Mouse (Mus musculus): ENCODE results near the gene Senp1.

Gene Senp1

GRCm38 (mm10) chr15:98107703-98108296, 14.3 kb upstream of the Senp1 start:
- DNase-seq (ENCODE audit: low spot score in 2 of 2), result no peak

- DNase-seq (ENCODE audit: low spot score in 2 of 2), result no peak
Measured at GRCm38 (mm10) chr15:98107230-98107629, 13.7 kb upstream of the Senp1 start.

- no peak for DNase-seq (ENCODE audit: low spot score in 2 of 2)
Measured at GRCm38 (mm10) chr15:98106506-98106905, 13.0 kb upstream of the Senp1 start.

- DNase-seq (ENCODE audit: low spot score in 2 of 2), result no peak
Measured at GRCm38 (mm10) chr15:98102401-98102800, 8.9 kb upstream of the Senp1 start.

GRCm38 (mm10) chr15:98098519-98098918, 5.0 kb upstream of the Senp1 start:
- DNase-seq (ENCODE audit: low spot score in 2 of 2), result no peak

- peak in 1 of 2 experiments; percentile 14 for DNase-seq (ENCODE audit: low spot score in 2 of 2)
Measured at GRCm38 (mm10) chr15:98096957-98097356, 3.4 kb upstream of the Senp1 start.

GRCm38 (mm10) chr15:98094905-98095304, 1.4 kb upstream of the Senp1 start:
- DNase-seq (ENCODE audit: low spot score in 2 of 2), result no peak

GRCm38 (mm10) chr15:98092372-98093120, 998 bp downstream of the Senp1 start, which contains the start of gene Pfkm:
TSS of gene Pfkm (plus strand) at chr15:98092589.
- no peak for DNase-seq (ENCODE audit: low spot score in 2 of 2)

GRCm38 (mm10) chr15:98091841-98092240, 1.7 kb downstream of the Senp1 start:
- no peak for DNase-seq (ENCODE audit: low spot score in 2 of 2)

GRCm38 (mm10) chr15:98089421-98090183, 3.9 kb downstream of the Senp1 start:
- DNase-seq (ENCODE audit: low spot score in 2 of 2), result peak; percentile 25 to 58

- DNase-seq (ENCODE audit: low spot score in 2 of 2), result peak in 1 of 2 experiments; percentile 17
Measured at GRCm38 (mm10) chr15:98088889-98089288, 4.7 kb downstream of the Senp1 start.

- no peak for DNase-seq (ENCODE audit: low spot score in 2 of 2)
Measured at GRCm38 (mm10) chr15:98076901-98077300, 16.6 kb downstream of the Senp1 start.

GRCm38 (mm10) chr15:98075034-98075433, 18.5 kb downstream of the Senp1 start:
- no peak for DNase-seq (ENCODE audit: low spot score in 2 of 2)

- DNase-seq (ENCODE audit: low spot score in 2 of 2), result no peak
Measured at GRCm38 (mm10) chr15:98074521-98074920, 19.0 kb downstream of the Senp1 start.

GRCm38 (mm10) chr15:98070376-98070775, 23.2 kb downstream of the Senp1 start:
- no peak for DNase-seq (ENCODE audit: low spot score in 2 of 2)

GRCm38 (mm10) chr15:98069566-98070245, 23.8 kb downstream of the Senp1 start:
- peak; percentile 49 to 58 for DNase-seq (ENCODE audit: low spot score in 2 of 2)

- DNase-seq (ENCODE audit: low spot score in 2 of 2), result no peak
Measured at GRCm38 (mm10) chr15:98068506-98068905, 25.0 kb downstream of the Senp1 start.

GRCm38 (mm10) chr15:98067492-98067891, 26.1 kb downstream of the Senp1 start:
- DNase-seq (ENCODE audit: low spot score in 2 of 2), result peak; percentile 66 to 75

- DNase-seq (ENCODE audit: low spot score in 2 of 2), result peak; percentile 51 to 52
Measured at GRCm38 (mm10) chr15:98066602-98067001, 26.9 kb downstream of the Senp1 start.

GRCm38 (mm10) chr15:98065881-98066280, 27.7 kb downstream of the Senp1 start:
- DNase-seq (ENCODE audit: low spot score in 2 of 2), result no peak

GRCm38 (mm10) chr15:98055246-98055645, 38.3 kb downstream of the Senp1 start:
- peak in 1 of 2 experiments; percentile 43 for DNase-seq (ENCODE audit: low spot score in 2 of 2)

- DNase-seq (ENCODE audit: low spot score in 2 of 2), result no peak
Measured at GRCm38 (mm10) chr15:98051685-98052084, 41.9 kb downstream of the Senp1 start.
